Mouse (Mus musculus) cortical plate, adult 2 months (tissue): ENCODE data around the gene Klhl42. TPM values are rescaled to one million over a fixed set of nuclear protein-coding genes. Genes with fewer than 3 reads are reported as not detected.

ENCODE experiments used
- H3K27ac ChIP-seq: fragments of 200-500 bp; 2 replicates; pipeline ENCODE4 v1.5.1; 2012; ENCODE audit warnings: low read length, control low read depth, inconsistent platforms; ENCODE audit not compliant: insufficient read depth
- H3K4me1 ChIP-seq: fragments of 200-500 bp; 2 replicates; pipeline ENCODE4 v1.6.1; 2011; ENCODE audit warnings: low read length; ENCODE audit not compliant: control insufficient read depth, insufficient read depth
- H3K4me3 ChIP-seq: fragments of 200-500 bp; 2 replicates; pipeline ENCODE4 v1.5.1; 2011; ENCODE audit warnings: mild to moderate bottlenecking, low read length, control low read depth; ENCODE audit not compliant: insufficient read depth
- CTCF ChIP-seq: fragments of 200-500 bp; IDR thresholded peaks from 2 replicates; pipeline ENCODE4 v1.5.1; 2011; ENCODE audit warnings: mild to moderate bottlenecking, control low read depth, low read length; ENCODE audit not compliant: insufficient read depth; ENCODE audit errors: extremely low read depth
- POLR2A ChIP-seq: fragments of 200-500 bp; IDR thresholded peaks from 2 replicates; pipeline ENCODE4 v1.6.1; 2011; ENCODE audit warnings: mild to moderate bottlenecking, low read length, control low read depth; ENCODE audit not compliant: insufficient read depth; ENCODE audit errors: extremely low read depth
- polyA plus RNA-seq: library from polyadenylated mRNA; depleted of rRNA; stranded (reverse); fragments of >200 nt; gene quantifications from 2 replicates; pipeline ENCODE4 v1.2.3, GENCODE M21; 2012

Gene Klhl42
- polyA plus RNA-seq, 1 experiment: 13.6 TPM

GRCm38 (mm10) chr6:147059326-147059725 is 31.9 kb upstream of the Klhl42 start:
- Histone ChIP-seq H3K4me1 (no peaks in the 10 kb centered on the region; the same call in none of the 2 replicates), H3K27ac (no peak overlapping the region), H3K4me3 (no peak overlapping the region)
- no peak for TF ChIP-seq POLR2A
- no peak for TF ChIP-seq CTCF

DNA sequence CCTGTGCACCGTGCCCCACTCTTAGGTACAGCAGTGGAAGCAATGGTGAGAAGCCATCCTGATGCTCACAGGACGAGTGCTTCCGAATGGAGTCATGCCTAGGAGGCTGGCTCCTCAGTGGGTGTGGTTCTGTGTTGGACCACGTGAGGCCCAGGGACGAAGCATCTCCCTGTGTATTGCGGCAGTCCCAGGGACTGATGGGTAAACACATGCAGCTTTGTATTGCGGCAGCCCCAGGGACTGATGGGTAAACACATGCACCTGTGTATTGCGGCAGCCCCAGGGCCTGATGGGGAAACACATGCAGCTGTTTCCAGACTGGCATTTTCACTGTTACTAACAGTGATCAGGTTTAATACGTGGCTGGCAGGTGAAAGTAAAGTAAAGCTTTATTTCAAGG is 29.5 kb upstream of the Klhl42 start:
- Histone ChIP-seq H3K4me3 (no peak overlapping the region), H3K4me1 (no peaks in the 10 kb centered on the region; the same call in 1 of the 2 replicates), H3K27ac (no peak overlapping the region)
- TF ChIP-seq POLR2A: no peak
- TF ChIP-seq CTCF: no peak

- TF ChIP-seq CTCF: no peak
- no peak for TF ChIP-seq POLR2A
- Histone ChIP-seq H3K4me1 (no peaks in the 10 kb centered on the region; the same call in 1 of the 2 replicates), H3K27ac (no peak overlapping the region), H3K4me3 (no peak overlapping the region)
Observed at GRCm38 (mm10) chr6:147062034-147062433, 29.1 kb upstream of the Klhl42 start.

- Histone ChIP-seq H3K4me1 (no peaks in the 10 kb centered on the region; the same call in 1 of the 2 replicates), H3K27ac (no peak overlapping the region), H3K4me3 (no peak overlapping the region)
- TF ChIP-seq CTCF: no peak
- no peak for TF ChIP-seq POLR2A
Observed at GRCm38 (mm10) chr6:147062694-147063093, 28.5 kb upstream of the Klhl42 start.

DNA sequence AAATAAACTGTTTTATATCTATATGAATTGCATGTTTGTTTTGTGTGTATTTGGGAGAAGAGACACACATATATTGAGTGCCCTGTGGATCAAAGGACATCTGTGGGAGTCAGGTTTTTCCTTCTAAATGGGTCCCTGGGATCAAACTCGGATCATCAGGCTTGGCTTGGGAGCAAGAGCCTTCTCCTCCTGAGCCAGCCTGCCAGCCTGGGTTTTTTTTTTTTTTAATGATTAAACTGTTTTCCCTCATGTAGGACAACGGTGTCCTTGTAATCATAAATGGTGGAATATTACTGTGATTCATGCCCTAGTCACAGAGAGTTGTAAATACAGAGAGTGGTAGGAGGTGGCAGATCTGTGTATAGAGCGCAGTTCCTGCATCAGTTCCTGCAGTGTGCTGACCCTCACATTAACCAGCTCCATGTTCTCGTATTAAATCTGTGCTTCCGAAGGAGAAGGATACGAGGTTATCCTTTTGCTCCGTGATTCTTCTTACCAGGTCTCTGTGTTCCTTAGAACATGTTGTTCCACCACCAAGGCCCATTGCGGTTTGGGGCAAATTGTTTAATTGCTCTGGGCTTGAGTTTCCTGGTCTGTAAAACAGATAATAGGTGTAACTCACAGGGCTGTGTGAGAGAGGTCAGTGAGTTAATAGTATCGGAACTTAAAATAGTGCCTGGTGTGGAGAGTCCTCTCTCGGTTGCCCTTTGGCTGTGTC is 26.8 kb upstream of the Klhl42 start:
- no peak overlapping the region for H3K4me3 ChIP-seq
- no peak overlapping the region for H3K27ac ChIP-seq
- H3K4me1 ChIP-seq: no peaks in the 10 kb centered on the region; the same call in 1 of the 2 replicates
- no peak for TF ChIP-seq CTCF
- TF ChIP-seq POLR2A: no peak

DNA sequence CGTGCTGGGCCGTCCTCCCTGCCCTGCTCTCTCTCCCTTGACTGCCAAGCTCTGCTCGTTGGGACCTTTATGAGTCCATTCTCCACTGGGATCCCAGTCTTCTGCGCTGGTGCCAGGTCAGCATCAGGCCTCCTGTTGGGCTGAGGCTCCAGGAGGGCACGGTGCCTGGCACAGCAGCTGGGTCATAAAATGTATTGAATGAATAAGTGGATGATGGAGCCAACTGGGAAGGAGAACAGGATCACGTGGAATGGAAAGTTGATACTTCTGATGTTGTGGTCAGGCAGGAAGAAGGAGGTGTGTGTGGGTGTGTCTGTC is 26.3 kb upstream of the Klhl42 start:
- Histone ChIP-seq H3K4me3 (no peak overlapping the region), H3K4me1 (no peaks in the 10 kb centered on the region; the same call in 1 of the 2 replicates), H3K27ac (no peak overlapping the region)
- TF ChIP-seq POLR2A: no peak
- TF ChIP-seq CTCF: no peak

GRCm38 (mm10) chr6:147075808-147076387 is 15.3 kb upstream of the Klhl42 start:
- TF ChIP-seq CTCF: no peak
- TF ChIP-seq POLR2A: no peak
- no peak overlapping the region for H3K27ac ChIP-seq
- no peak overlapping the region for H3K4me3 ChIP-seq
- no peaks in the 10 kb centered on the region for H3K4me1 ChIP-seq

GRCm38 (mm10) chr6:147076878-147077277 is 14.3 kb upstream of the Klhl42 start:
- no peak overlapping the region for H3K27ac ChIP-seq
- TF ChIP-seq POLR2A (no peak), CTCF (no peak)
- H3K4me3 ChIP-seq: no peak overlapping the region
- H3K4me1 ChIP-seq: no peaks in the 10 kb centered on the region

DNA sequence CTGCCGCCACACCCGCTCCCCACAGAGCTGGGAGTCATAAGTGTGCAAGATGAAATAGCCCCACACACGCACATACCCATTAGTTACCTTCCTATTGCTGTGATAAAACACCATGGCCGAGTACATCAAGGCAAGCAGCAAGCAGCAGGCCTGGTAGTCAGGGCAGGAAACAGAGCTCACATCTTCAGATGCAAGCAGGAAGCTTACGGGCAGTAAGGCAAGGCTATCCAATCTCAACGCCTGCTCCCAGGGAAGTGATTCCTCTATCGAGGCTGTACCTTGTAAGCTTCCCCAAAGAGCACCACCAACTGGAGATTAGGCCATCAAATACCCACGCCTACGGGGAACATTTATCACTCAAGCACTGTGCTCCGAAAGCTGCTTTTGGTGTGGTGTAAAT is 11.3 kb upstream of the Klhl42 start:
- no peak overlapping the region for H3K4me3 ChIP-seq
- no peak overlapping the region for H3K27ac ChIP-seq
- TF ChIP-seq CTCF (no peak), POLR2A (no peak)
- no peaks in the 10 kb centered on the region for H3K4me1 ChIP-seq

DNA sequence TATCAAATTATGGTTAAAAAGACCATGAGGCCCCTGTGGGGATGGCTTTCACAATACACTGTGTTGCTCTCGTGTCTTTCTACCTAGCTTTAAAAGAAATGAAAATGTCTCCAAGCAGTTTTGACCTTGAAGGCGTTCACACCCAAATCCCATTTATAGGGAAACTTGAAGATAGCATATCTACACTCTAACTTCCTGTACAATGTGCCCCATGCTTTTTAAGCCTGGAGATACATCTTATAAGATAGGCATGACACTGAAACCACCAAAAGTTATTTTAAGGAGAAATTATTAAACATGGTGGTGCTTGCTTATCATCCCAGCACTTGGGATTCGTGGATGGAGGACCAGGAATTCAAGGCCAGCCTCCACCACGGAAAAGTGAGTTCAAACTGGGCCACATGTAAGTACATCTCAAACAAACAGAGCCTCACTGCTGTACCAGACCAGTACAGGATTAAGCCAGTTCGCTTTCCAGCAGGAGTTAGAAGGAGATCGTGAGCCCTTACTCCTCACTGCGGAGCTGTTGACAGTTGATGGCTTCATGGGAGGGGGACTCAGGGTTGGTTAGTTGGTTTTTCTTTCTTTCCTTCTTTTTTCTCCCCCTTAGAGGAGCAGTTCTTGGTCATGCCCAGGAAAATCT is 5.7 kb upstream of the Klhl42 start:
- no peaks in the 10 kb centered on the region for H3K4me1 ChIP-seq
- no peak for TF ChIP-seq CTCF
- TF ChIP-seq POLR2A: no peak
- H3K4me3 ChIP-seq: no peak overlapping the region
- no peak overlapping the region for H3K27ac ChIP-seq
